Mouse (Mus musculus) embryonic fibroblast, embryonic 13.5 days (primary cell): ENCODE measurements around the gene Fam83b.
A peak's percentile ranks its signal among the peaks of the same experiment; 100 is the strongest.

Source experiments
- CTCF ChIP-seq: IDR thresholded peaks from 2 replicates; pipeline ENCODE4 v1.5.1; 2011; ENCODE audit warnings: mild to moderate bottlenecking, control low read depth, low read length, moderate library complexity, borderline replicate concordance; ENCODE audit not compliant: insufficient read depth
- POLR2A ChIP-seq: IDR thresholded peaks from 2 replicates; pipeline ENCODE4 v1.6.1; 2011; ENCODE audit warnings: low read depth, mild to moderate bottlenecking, control low read depth, low read length, moderate library complexity

DNA sequence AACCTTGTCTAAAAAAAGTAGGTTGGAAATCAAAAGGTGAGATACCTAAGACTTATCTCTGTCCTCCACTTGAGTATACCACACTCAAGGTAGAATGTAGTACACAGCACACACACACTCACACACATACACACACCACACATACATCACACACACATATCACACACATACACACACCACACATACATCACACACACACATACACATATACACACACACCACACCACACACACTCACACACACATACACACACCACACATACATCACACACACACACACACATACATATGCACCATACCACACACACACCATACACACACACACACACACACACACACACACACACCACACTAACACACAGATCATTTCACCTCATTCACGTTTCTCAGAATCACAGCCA, 2.8 kb downstream of the Fam83b start:
- 0 out of 2 replicates have a peak, but pooled peaks have one; percentile 4 for TF ChIP-seq CTCF
- TF ChIP-seq POLR2A = no peak
